ENCODE assay signal across 32 mouse cellular contexts in the genomic region with DNA sequence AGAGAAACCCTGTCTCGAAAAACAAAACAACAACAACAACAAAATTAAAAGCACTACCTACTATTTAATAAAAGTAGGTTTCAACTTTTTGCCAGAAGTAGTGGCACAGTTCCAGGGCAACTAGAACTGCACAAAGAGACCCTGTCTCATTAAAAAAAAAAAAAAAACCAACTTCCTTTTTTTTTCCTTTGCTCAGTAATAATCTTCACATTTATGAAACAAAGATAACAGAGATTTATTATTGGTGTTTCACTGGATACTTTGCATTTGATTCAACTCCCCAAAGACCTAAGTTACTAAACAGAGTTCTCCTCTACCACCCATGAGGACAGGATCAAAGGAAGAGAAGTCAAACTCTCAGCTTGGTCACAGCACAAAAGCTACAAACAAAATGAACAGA.
"Had no signal": no experiment of that assay in that cellular context is flagged by ENCODE, and none has a peak within 500 bp of the region (broad histone marks: within the 10 kb centered on the region; RNA-seq: fewer than 3 reads in every experiment).

No protein-coding gene starts in this region.

- H3K4me3 ChIP-seq: limb, embryonic 10.5 days; limb, embryonic 12.5 days; limb, embryonic 15.5 days; liver, embryonic 12.5 days; liver, embryonic 13.5 days; liver, embryonic 15.5 days; lung, embryonic 15.5 days; megakaryocyte, embryonic 14.5 days; midbrain, embryonic 10.5 days; midbrain, embryonic 12.5 days; midbrain, embryonic 13.5 days; midbrain, embryonic 15.5 days; myocyte; neural tube, embryonic 12.5 days had no signal

- H3K27ac ChIP-seq: limb, embryonic 10.5 days; limb, embryonic 12.5 days; limb, embryonic 13.5 days; limb, embryonic 15.5 days; lung, embryonic 15.5 days; macrophage; midbrain, embryonic 10.5 days; midbrain, embryonic 12.5 days; midbrain, embryonic 13.5 days; midbrain, embryonic 15.5 days; neural tube, embryonic 12.5 days had no signal

- H3K27me3 ChIP-seq: limb, embryonic 12.5 days; limb, embryonic 13.5 days; limb, embryonic 15.5 days; liver, embryonic 12.5 days; liver, embryonic 13.5 days; liver, embryonic 15.5 days; lung, embryonic 15.5 days; megakaryocyte, embryonic 14.5 days; midbrain, embryonic 12.5 days; midbrain, embryonic 13.5 days; midbrain, embryonic 15.5 days; neural tube, embryonic 12.5 days had no signal

- DNase-seq: left cerebral cortex, postnatal 4 days; liver; liver, embryonic 13.5 days; liver, postnatal 0 days; lung, adult 18-20 months; lung, adult 2 months; lung, embryonic 14.5 days; lung, postnatal 10 days; lung, postnatal 14 days; lung, postnatal 36 days; lung, postnatal 4 days; midbrain, embryonic 14.5 days had no signal

- H3K9me3 ChIP-seq: limb, embryonic 10.5 days; limb, embryonic 12.5 days; limb, embryonic 13.5 days; limb, embryonic 15.5 days; liver, embryonic 12.5 days; liver, embryonic 13.5 days; liver, embryonic 15.5 days; lung, embryonic 15.5 days; megakaryocyte, embryonic 14.5 days; midbrain, embryonic 10.5 days; midbrain, embryonic 12.5 days; midbrain, embryonic 13.5 days; midbrain, embryonic 15.5 days; neural tube, embryonic 12.5 days had no signal

- ATAC-seq: liver, embryonic 12.5 days; liver, postnatal 0 days; lung, postnatal 0 days; midbrain, embryonic 13.5 days; midbrain, embryonic 15.5 days; midbrain, embryonic 16.5 days had no signal

- H3K9ac ChIP-seq: limb, embryonic 12.5 days; limb, embryonic 13.5 days; limb, embryonic 15.5 days; liver, embryonic 12.5 days; liver, embryonic 13.5 days; liver, embryonic 14.5 days; liver, postnatal 0 days; lung, embryonic 14.5 days; lung, embryonic 15.5 days; midbrain, embryonic 12.5 days; midbrain, embryonic 15.5 days; neural tube, embryonic 12.5 days had no signal

- H3K4me2 ChIP-seq: limb, embryonic 12.5 days; limb, embryonic 15.5 days; liver, embryonic 11.5 days; liver, embryonic 12.5 days; liver, embryonic 13.5 days; liver, embryonic 15.5 days; lung, embryonic 14.5 days; lung, embryonic 15.5 days; midbrain, embryonic 11.5 days; midbrain, embryonic 12.5 days; midbrain, embryonic 13.5 days; midbrain, embryonic 15.5 days; neural tube, embryonic 12.5 days had no signal

- H3K36me3 ChIP-seq: limb, embryonic 12.5 days; limb, embryonic 13.5 days; limb, embryonic 15.5 days; liver, embryonic 13.5 days; lung, embryonic 15.5 days; midbrain, embryonic 12.5 days; midbrain, embryonic 13.5 days; midbrain, embryonic 15.5 days; neural tube, embryonic 12.5 days had no signal
